Mouse (Mus musculus) monocyte, adult 59 days (primary cell): ENCODE data around the gene Olfr560. TPM values are rescaled to one million over a fixed set of nuclear protein-coding genes. Genes with fewer than 3 reads are reported as not detected.

Experiments
- total RNA-seq, 2 experiments: library from RNA; stranded (reverse); gene quantifications; one replicate each; pipeline ENCODE4 v1.2.4; 2023

The Olfr560 gene
- not detected for total RNA-seq

DNA sequence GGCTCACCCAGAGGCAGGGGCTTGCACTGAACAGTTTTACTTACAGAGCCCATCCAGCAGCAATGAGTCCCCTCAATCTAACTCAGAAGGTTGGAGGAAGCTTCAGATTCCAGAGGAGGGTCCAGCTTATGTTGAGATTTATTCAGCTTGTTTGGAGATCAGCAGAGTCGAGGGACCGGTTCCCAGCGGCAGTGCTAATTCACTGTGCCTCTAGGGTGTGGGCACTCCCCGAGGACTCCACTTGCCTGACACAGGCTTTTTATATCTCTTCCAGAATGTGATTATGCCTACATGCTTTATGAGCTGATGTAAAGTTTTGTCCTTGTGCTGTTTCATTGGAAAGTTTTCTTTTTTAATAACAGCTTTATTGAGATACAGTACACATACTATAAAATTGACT lies at the start of gene Olfr560, which contains the start of gene Olfr78:
Olfr560 (minus strand) TSS at position 101 of the 400 bp plus-strand sequence.
Olfr78 (minus strand) TSS at position 206 of the 400 bp plus-strand sequence.

DNA sequence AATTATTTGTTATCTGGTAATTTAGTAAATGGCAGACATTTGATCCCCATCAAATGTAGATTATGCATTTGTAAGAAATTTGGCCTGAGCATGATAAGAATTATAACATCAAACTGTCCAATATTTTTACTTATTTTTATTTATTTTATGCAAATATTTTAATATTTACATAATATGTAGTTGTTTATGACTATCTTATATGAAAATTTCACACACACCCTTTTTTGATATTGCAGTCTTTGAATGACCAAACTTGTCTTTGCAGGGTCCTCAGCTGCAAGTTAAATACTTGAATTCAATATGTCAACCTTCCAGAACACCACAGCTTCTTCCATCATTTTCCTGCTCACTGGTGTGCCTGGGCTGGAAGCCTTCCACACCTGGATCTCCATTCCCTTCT lies 44.0 kb upstream of the Olfr560 start, which contains the start of gene Olfr564:
Olfr564 (plus strand) TSS at position 301 of the 400 bp plus-strand sequence.

DNA sequence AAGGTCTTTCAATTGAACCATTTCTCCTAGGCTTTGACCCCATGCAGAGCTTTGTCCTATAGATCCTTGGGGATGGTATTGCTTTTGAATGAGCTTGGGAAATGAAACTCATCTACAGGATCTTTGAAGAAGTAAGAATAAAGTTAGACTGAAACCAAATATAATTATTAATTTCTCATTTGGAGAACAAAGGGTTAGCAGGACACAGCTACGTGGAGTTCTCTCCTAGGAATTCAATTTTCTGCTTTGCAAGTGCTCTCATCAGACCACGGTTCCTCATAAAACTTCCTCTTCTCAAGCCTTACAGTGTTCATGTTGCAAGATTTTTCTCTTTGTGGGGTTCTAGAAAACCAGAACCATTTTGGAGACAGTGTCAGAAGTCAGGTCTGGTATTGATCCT lies 11.8 kb upstream of the Olfr560 start, which contains the start of gene Olfr561:
Olfr561 (plus strand) TSS at position 301 of the 400 bp plus-strand sequence.

DNA sequence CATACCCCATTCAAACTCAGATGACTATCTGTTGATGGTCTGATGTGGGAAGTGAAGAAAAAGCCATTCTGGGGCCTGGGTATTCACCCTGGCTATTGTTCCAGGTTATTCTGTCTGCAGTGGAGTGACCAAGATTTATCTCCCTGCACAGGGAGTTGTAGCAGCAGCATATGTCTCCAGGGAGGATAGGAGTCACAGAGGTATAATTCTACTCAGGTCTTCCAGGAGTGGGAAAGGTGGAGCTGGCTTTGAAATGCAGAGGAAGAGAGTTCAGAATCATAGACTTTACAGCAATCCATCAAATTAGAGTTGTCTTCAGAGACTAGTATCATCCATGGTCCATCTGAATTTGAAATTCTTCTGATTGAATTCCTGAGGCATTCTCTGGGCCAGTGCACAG lies 31.8 kb downstream of the Olfr560 start, which contains the start of gene Olfr559:
Olfr559 (minus strand) TSS at position 101 of the 400 bp plus-strand sequence.

DNA sequence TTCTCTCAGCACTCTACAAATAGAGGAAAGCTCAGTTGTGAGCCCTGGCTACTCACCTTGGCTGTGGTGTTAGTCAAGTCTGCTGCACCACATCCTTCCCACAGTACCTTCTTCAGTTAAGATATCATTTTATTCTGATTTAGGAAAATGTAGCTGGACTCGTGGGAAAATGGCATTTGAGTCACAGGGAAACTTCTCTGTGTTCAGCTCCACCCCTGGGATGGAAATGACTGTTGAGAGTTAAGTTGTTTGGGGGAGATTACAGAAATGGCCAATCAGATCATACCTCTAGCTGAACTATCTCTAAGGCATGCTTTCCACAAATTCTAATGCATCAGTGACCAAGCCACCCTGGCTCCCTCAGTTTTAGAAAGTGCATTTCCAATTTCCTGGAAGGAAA lies 40.2 kb downstream of the Olfr560 start, which contains the start of gene Olfr33:
Olfr33 (minus strand) TSS at position 101 of the 400 bp plus-strand sequence.

DNA sequence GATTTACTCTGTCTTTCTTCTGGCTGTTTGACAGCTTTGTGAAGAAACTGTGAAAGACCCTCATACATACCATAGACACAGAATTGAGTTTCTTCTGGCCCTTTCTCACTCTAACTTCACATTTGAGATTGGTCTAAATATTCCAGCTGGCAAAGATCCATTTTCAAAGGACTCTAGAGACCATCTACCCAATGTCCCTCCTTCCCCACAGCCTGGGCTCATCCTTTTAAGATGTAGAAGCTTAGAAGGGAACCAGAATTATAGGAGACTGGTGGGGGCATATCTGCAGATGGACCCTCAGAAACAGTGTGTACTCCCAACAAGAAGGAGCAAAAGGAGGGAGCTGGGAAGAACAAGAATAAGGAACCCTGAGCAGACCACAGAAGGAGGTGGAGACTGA lies 57.3 kb downstream of the Olfr560 start, which contains the start of gene Olfr558:
Olfr558 (plus strand) TSS at position 301 of the 400 bp plus-strand sequence.

Other genes with a start within 250 kb of the Olfr560 start
- gene Olfr547, start 224.6 kb downstream of the Olfr560 start, total RNA-seq: not detected
- not detected for gene Olfr548-ps1, start 218.5 kb downstream of the Olfr560 start, total RNA-seq
- gene Olfr549, start 209.5 kb downstream of the Olfr560 start, total RNA-seq: not detected
- gene Trim21, start 193.9 kb downstream of the Olfr560 start, total RNA-seq: 10 to 100 TPM; 19.9 to 20.8 TPM
- not detected for gene Olfr550, start 187.9 kb downstream of the Olfr560 start, total RNA-seq
- not detected for gene Olfr551, start 167.5 kb downstream of the Olfr560 start, total RNA-seq
- gene Olfr552, start 161.6 kb downstream of the Olfr560 start, total RNA-seq: not detected
- not detected for gene Olfr553, start 141.1 kb downstream of the Olfr560 start, total RNA-seq
- gene Olfr554, start 120.9 kb downstream of the Olfr560 start, total RNA-seq: not detected
- gene Olfr555, start 100.5 kb downstream of the Olfr560 start, total RNA-seq: not detected
- gene Olfr556, start 94.5 kb downstream of the Olfr560 start, total RNA-seq: not detected
- 1 to 10 TPM; 3.9 to 5.2 TPM for gene Trim68, start 72.0 kb downstream of the Olfr560 start, total RNA-seq
- not detected for gene Olfr557, start 63.5 kb downstream of the Olfr560 start, total RNA-seq
- not detected for gene Olfr558, start 57.2 kb downstream of the Olfr560 start, total RNA-seq
- gene Olfr33, start 40.3 kb downstream of the Olfr560 start, total RNA-seq: not detected
- gene Olfr559, start 31.9 kb downstream of the Olfr560 start, total RNA-seq: not detected
- gene Olfr78, start 105 bp upstream of the Olfr560 start, total RNA-seq: not detected
- not detected for gene Olfr561, start 11.9 kb upstream of the Olfr560 start, total RNA-seq
- not detected for gene Olfr564, start 44.1 kb upstream of the Olfr560 start, total RNA-seq
- gene Olfr566, start 99.4 kb upstream of the Olfr560 start, total RNA-seq: not detected
- not detected for gene Olfr568, start 117.8 kb upstream of the Olfr560 start, total RNA-seq
- not detected for gene Olfr569, start 131.5 kb upstream of the Olfr560 start, total RNA-seq
- not detected for gene Olfr570, start 135.2 kb upstream of the Olfr560 start, total RNA-seq
- not detected for gene Olfr571, start 158.2 kb upstream of the Olfr560 start, total RNA-seq
- gene Olfr572, start 165.0 kb upstream of the Olfr560 start, total RNA-seq: not detected
- gene Olfr573-ps1, start 183.2 kb upstream of the Olfr560 start, total RNA-seq: not detected
- gene Olfr574, start 189.1 kb upstream of the Olfr560 start, total RNA-seq: not detected
- gene Olfr575, start 199.4 kb upstream of the Olfr560 start, total RNA-seq: not detected
- gene Olfr576, start 203.3 kb upstream of the Olfr560 start, total RNA-seq: not detected
- gene Olfr577, start 216.6 kb upstream of the Olfr560 start, total RNA-seq: not detected
- not detected for gene Olfr578, start 230.0 kb upstream of the Olfr560 start, total RNA-seq